Mouse (Mus musculus) heart, postnatal 4 days (tissue): ENCODE results near the gene Tuba1a. TPM values are rescaled to one million over a fixed set of nuclear protein-coding genes. Genes with fewer than 3 reads are reported as not detected.
A peak's percentile ranks its signal among the peaks of the same experiment; 100 is the strongest.
"Not testable (repeated sequence)": the region's sequence is repeated elsewhere in the genome, so short reads cannot be mapped to it uniquely, and the experiment has no call there.

Experiments used
- DNase-seq: peaks from one replicate; pipeline ENCODE4 v3.0.0; 2021
- total RNA-seq, 2 experiments: library from RNA; stranded (reverse); gene quantifications; 2 replicates each; pipeline ENCODE4 v1.2.3; 2021

Gene Tuba1a
- total RNA-seq, 2 experiments from 2014 or later, result 435 TPM

GRCm38 (mm10) chr15:98923031-98923537 lies 30.4 kb downstream of the Tuba1a start:
- no peak for DNase-seq

GRCm38 (mm10) chr15:98922581-98922980 lies 30.9 kb downstream of the Tuba1a start:
- DNase-seq, result no peak

GRCm38 (mm10) chr15:98921510-98921909 lies 32.0 kb downstream of the Tuba1a start:
- DNase-seq, result no peak

- not testable (repeated sequence) for DNase-seq
Measured at GRCm38 (mm10) chr15:98918499-98918895, 35.0 kb downstream of the Tuba1a start.

- peak; percentile 99 for DNase-seq
Measured at GRCm38 (mm10) chr15:98917538-98918498, 35.7 kb downstream of the Tuba1a start, which contains the start of gene Lmbr1l. TSS of gene Lmbr1l (minus strand) at chr15:98918231.

- peak; percentile 25 for DNase-seq
Measured at GRCm38 (mm10) chr15:98917091-98917490, 36.4 kb downstream of the Tuba1a start.

GRCm38 (mm10) chr15:98916016-98916415 lies 37.5 kb downstream of the Tuba1a start:
- DNase-seq, result no peak

GRCm38 (mm10) chr15:98914903-98915302 lies 38.6 kb downstream of the Tuba1a start:
- no peak for DNase-seq

GRCm38 (mm10) chr15:98904692-98905091 lies 48.8 kb downstream of the Tuba1a start:
- peak; percentile 65 for DNase-seq

GRCm38 (mm10) chr15:98902600-98902999 lies 50.9 kb downstream of the Tuba1a start:
- DNase-seq, result no peak

GRCm38 (mm10) chr15:98901530-98901929 lies 52.0 kb downstream of the Tuba1a start:
- no peak for DNase-seq

Other genes with a start within 250 kb of the Tuba1a start
- gene Ccdc65, start 245.5 kb downstream of the Tuba1a start, total RNA-seq, result under 1 TPM; 0.38 to 0.55 TPM
- gene Fkbp11, start 225.5 kb downstream of the Tuba1a start, total RNA-seq, result 10 to 100 TPM; 11.0 to 12.8 TPM
- 10 to 100 TPM; 40.9 to 43.7 TPM for gene Arf3, start 190.5 kb downstream of the Tuba1a start, total RNA-seq
- gene Wnt10b, start 175.6 kb downstream of the Tuba1a start, total RNA-seq, result under 1 TPM; 0.36 to 0.50 TPM
- gene Wnt1, start 163.8 kb downstream of the Tuba1a start, total RNA-seq, result not detected
- 1 to 10 TPM in 1 of 2 experiments, under 1 TPM in 1; 0.93 to 1.2 TPM for gene Ddn, start 144.2 kb downstream of the Tuba1a start, total RNA-seq
- 10 to 100 TPM; 88.9 to 89.3 TPM for gene Prkag1, start 122.2 kb downstream of the Tuba1a start, total RNA-seq
- 10 to 100 TPM; 65.6 to 67.2 TPM for gene Kmt2d, start 82.5 kb downstream of the Tuba1a start, total RNA-seq
- 1 to 10 TPM; 2.0 TPM for gene Rhebl1, start 59.2 kb downstream of the Tuba1a start, total RNA-seq
- gene Dhh, start 55.2 kb downstream of the Tuba1a start, total RNA-seq, result 1 to 10 TPM; 2.7 to 3.5 TPM
- 10 to 100 TPM; 14.1 to 15.9 TPM for gene Lmbr1l, start 35.5 kb downstream of the Tuba1a start, total RNA-seq
- gene Tuba1b, start 19.1 kb downstream of the Tuba1a start, total RNA-seq, result 100 to 1,000 TPM; 873 to 889 TPM
- gene Gm49450, start 152 bp downstream of the Tuba1a start, total RNA-seq, result not detected
- gene Tuba1c, start 76.2 kb upstream of the Tuba1a start, total RNA-seq, result 100 to 1,000 TPM; 200 to 203 TPM
- gene Prph, start 101.5 kb upstream of the Tuba1a start, total RNA-seq, result 1 to 10 TPM in 1 of 2 experiments, under 1 TPM in 1; 0.60 to 1.3 TPM
- gene Troap, start 120.9 kb upstream of the Tuba1a start, total RNA-seq, result 10 to 100 TPM; 17.8 to 18.7 TPM
- gene C1ql4, start 134.1 kb upstream of the Tuba1a start, total RNA-seq, result under 1 TPM in 1 of 2 experiments, not detected in 1; 0.19 TPM
- gene Dnajc22, start 139.5 kb upstream of the Tuba1a start, total RNA-seq, result 1 to 10 TPM in 1 of 2 experiments, under 1 TPM in 1; 0.79 to 1.2 TPM
- 10 to 100 TPM; 24.8 to 28.3 TPM for gene Spats2, start 172.2 kb upstream of the Tuba1a start, total RNA-seq